Mouse (Mus musculus) midbrain, embryonic 15.5 days (tissue): ENCODE results near the gene Commd3. TPM values are rescaled to one million over a fixed set of nuclear protein-coding genes. Genes with fewer than 3 reads are reported as not detected.
A peak's percentile ranks its signal among the peaks of the same experiment; 100 is the strongest.

ENCODE experiments used
- ATAC-seq: fragments of 200-750 bp; cut with Nextera tagmentation; replicated peaks from 2 replicates; pipeline ENCODE4 v1.8.0; 2017; ENCODE audit warnings: moderate TSS enrichment
- H3K27ac ChIP-seq: fragments of 300-500 bp; sonication (generic); 2 replicates; pipeline ENCODE4 v1.5.1; 2015; ENCODE audit warnings: mild to moderate bottlenecking, inconsistent platforms
- H3K27me3 ChIP-seq: fragments of 300-500 bp; sonication (generic); replicated peaks from 2 replicates; pipeline ENCODE4 v1.6.1; 2015; ENCODE audit warnings: inconsistent platforms
- H3K36me3 ChIP-seq: fragments of 300-500 bp; sonication (generic); replicated peaks from 2 replicates; pipeline ENCODE4 v1.6.1; 2015; ENCODE audit warnings: inconsistent platforms
- H3K4me1 ChIP-seq: fragments of 300-500 bp; sonication (generic); 2 replicates; pipeline ENCODE4 v1.6.1; 2015; ENCODE audit warnings: inconsistent platforms
- H3K4me2 ChIP-seq: fragments of 300-500 bp; sonication (generic); 2 replicates; pipeline ENCODE4 v1.6.1; 2015; ENCODE audit warnings: inconsistent platforms, mild to moderate bottlenecking, moderate library complexity
- H3K4me3 ChIP-seq: fragments of 300-500 bp; sonication (generic); 2 replicates; pipeline ENCODE4 v1.5.1; 2015; ENCODE audit warnings: mild to moderate bottlenecking, inconsistent platforms
- H3K9ac ChIP-seq: fragments of 300-500 bp; sonication (generic); 2 replicates; pipeline ENCODE4 v1.6.1; 2015; ENCODE audit warnings: mild to moderate bottlenecking, inconsistent platforms
- H3K9me3 ChIP-seq: fragments of 300-500 bp; sonication (generic); 2 replicates; pipeline ENCODE4 v1.6.1; 2016; ENCODE audit warnings: inconsistent platforms
- WGBS: fragments of 180-500 bp; shearing (Covaris S2); methylation state at CpG from one replicate; pipeline ENCODE4 v1.1.7; 2015; ENCODE audit warnings: mixed read lengths; 5-methylcytosine and 5-hydroxymethylcytosine counted together
- polyA plus RNA-seq: library from polyadenylated mRNA; unstranded; fragments of >200 nt; fragmentation: Nextera tagmentation; extraction: Ambion mirVana; gene quantifications from 2 replicates; pipeline ENCODE4 v1.2.1, GENCODE M21; 2015

Commd3 gene
- polyA plus RNA-seq: 179 and 185 TPM in 2 replicates

DNA sequence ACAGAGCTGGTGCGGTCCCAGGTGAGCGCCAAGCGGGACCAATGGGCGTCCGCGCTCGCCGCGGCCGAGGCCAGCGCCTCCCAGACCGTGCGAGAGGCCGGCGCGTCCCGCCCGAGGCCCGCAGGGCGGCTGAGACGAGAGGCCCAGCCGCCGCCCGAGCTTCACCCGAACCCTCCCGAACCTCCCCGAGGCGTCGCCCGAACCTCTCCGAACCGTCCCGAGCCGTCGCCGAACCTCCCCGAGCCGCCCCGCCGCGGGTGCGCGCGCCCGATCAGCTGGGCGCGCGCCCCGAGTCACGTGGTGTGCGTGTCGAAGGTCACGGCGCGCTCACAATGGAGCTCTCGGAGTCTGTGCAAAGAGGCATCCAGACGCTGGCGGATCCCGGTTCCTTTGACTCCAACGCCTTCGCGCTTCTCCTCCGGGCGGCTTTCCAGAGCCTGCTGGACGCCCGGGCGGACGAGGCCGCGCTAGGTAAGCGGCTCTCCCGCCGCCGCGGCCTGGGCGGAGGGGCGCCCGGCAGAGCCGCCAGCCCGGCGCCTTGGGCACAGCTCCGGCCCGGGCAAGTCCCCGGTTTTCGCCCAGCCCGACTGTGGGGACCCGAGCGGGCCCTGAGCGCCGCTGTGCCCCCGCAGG lies at the start of gene Commd3:
TSS of gene Commd3 (plus strand) at position 252 of the 633 bp plus-strand sequence.
- 1% methylated on average over 90 of the region's 91 CpGs for WGBS
- Histone ChIP-seq H3K27me3 (peaks cover 15% of the 10 kb centered on the region), H3K36me3 (no peaks in the 10 kb centered on the region), H3K4me2 (peak within 1 kb of the TSS; percentile 75), H3K4me1 (peaks cover 22% of the 10 kb centered on the region), H3K4me3 (peak within 1 kb of the TSS; percentile 55), H3K27ac (peak within 1 kb of the TSS; percentile 92), H3K9ac (peak within 1 kb of the TSS; percentile 80), H3K9me3 (no peaks in the 10 kb centered on the region)
- peak; percentile 94 for ATAC-seq

DNA sequence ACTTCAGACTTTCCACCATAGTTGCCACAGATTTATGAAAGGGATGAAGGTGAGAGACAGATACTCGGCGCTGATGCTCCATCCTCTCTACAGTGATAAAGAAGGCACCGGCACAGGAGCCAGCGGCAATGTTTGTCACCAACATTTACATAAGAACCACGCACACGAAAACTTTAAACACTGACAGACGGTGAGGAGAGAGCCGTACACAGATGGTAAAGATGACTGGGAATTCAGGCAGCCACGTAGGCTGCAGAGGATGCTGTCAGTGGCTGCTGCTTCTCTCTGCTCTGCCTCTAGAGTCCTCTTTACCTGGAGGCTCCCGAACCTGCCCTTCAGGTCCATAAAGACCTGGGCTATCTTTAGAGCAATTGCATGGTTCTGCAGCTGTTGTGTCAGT lies 49.0 kb upstream of the Commd3 start:
- Histone ChIP-seq H3K4me3 (no peak overlapping the region), H3K4me1 (no peaks in the 10 kb centered on the region), H3K9me3 (no peaks in the 10 kb centered on the region), H3K27me3 (no peaks in the 10 kb centered on the region), H3K4me2 (no peak overlapping the region), H3K27ac (no peak overlapping the region), H3K9ac (no peak overlapping the region), H3K36me3 (no peaks in the 10 kb centered on the region)
- WGBS: 72% methylated on average over 10 of the region's 10 CpGs
- ATAC-seq: no peak

DNA sequence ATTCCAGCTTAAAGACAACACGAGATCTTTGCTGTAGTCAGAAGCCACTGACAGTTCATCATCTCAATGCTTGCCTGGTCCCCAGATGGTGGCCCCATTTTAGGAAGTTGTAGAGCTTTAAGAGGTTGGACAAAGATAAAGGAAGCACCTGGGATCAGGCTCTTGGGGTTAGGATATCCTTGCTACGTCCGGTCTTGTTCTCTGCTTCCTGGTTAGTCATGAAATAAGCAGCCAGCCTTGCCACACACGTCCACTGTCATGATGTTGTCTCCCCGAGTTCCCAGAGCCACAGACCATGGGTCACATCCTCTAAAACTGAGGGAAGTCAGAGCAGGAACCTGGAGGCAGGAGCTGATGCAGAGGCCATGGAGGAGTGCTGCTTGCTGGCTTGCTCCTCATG lies 41.6 kb upstream of the Commd3 start:
- H3K4me1 ChIP-seq: no peaks in the 10 kb centered on the region
- no peak overlapping the region for H3K4me3 ChIP-seq
- H3K27me3 ChIP-seq: no peaks in the 10 kb centered on the region
- no peaks in the 10 kb centered on the region for H3K36me3 ChIP-seq
- H3K9ac ChIP-seq: no peak overlapping the region
- no peak overlapping the region for H3K4me2 ChIP-seq
- WGBS: 82% methylated on average over 5 of the region's 5 CpGs
- ATAC-seq: no peak
- no peaks in the 10 kb centered on the region for H3K9me3 ChIP-seq
- no peak overlapping the region for H3K27ac ChIP-seq

DNA sequence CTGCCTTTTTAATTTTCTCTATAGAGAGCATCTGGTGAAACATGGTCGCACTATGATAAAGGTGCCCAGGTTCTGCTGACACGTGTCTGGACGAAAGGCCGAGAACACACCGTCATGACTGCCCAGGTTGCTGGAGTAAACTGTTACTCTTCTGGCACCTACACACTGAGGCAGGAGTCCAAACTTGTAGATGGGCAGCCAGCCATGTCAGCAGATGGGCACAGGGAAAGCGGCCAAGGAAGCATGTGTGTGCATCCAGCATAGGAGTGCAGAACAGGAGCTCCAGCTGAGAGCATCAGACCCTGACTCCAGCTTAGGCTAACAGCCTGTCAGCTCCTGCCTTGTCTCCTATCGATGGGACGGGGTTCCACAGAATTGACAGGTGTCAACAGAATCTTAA lies 37.1 kb upstream of the Commd3 start:
- peak; percentile 54; the same call in 1 of the 2 replicates for ATAC-seq
- WGBS: 84% methylated on average over 8 of the region's 8 CpGs
- Histone ChIP-seq H3K4me1 (no peaks in the 10 kb centered on the region), H3K36me3 (no peaks in the 10 kb centered on the region), H3K27ac (no peak overlapping the region), H3K4me3 (no peak overlapping the region), H3K9ac (no peak overlapping the region), H3K4me2 (no peak overlapping the region), H3K9me3 (no peaks in the 10 kb centered on the region), H3K27me3 (no peaks in the 10 kb centered on the region)

DNA sequence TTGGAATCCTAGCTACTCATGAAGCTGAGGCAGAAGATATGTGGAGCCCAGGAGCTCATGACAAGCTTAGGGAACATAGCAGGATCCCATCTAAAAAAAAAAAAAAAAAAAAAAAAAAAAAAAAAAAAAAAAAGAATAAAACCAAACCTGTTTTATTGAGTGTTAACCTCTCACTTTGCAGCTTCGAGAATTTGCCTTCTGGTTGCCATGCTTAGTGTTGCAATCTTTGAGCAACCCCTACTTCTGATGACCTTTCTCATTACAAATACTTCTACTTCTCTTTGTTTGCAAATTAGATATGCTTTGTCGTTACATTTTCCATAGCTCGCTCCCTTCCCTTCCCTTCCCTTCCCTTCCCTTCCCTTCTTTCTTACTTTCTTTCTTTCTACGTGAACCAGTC lies 23.6 kb upstream of the Commd3 start:
- no peak overlapping the region for H3K4me3 ChIP-seq
- H3K27ac ChIP-seq: no peak overlapping the region
- 84% methylated on average over 4 of the region's 4 CpGs for WGBS
- ATAC-seq: no peak
- no peaks in the 10 kb centered on the region for H3K27me3 ChIP-seq
- H3K4me2 ChIP-seq: no peak overlapping the region
- H3K4me1 ChIP-seq: no peaks in the 10 kb centered on the region
- H3K9me3 ChIP-seq: no peaks in the 10 kb centered on the region
- no peaks in the 10 kb centered on the region for H3K36me3 ChIP-seq
- no peak overlapping the region for H3K9ac ChIP-seq

DNA sequence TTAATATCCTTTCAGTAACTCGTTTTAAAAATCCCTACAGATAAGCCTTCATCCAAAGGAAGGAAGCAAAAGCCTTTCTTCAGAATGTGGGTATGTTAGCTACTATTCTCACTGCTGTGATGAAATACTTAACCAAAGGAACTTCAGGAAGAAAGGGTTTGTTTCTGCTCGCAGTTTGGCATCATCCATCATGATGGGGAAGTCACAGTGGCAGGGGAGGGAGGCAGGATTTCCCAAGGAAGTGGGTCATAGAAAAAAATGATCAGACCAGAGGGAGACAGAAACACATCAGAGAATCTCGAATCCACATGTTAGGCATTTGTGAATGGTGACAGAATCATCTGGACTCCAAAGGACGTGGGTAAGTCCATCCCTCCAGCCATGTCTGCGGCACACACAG lies 17.4 kb upstream of the Commd3 start:
- no peak overlapping the region for H3K4me2 ChIP-seq
- no peaks in the 10 kb centered on the region for H3K9me3 ChIP-seq
- 72% methylated on average over 5 of the region's 5 CpGs for WGBS
- no peak for ATAC-seq
- no peak overlapping the region for H3K9ac ChIP-seq
- no peak overlapping the region for H3K27ac ChIP-seq
- no peak overlapping the region for H3K4me3 ChIP-seq
- H3K27me3 ChIP-seq: no peaks in the 10 kb centered on the region
- no peaks in the 10 kb centered on the region for H3K4me1 ChIP-seq
- H3K36me3 ChIP-seq: no peaks in the 10 kb centered on the region

DNA sequence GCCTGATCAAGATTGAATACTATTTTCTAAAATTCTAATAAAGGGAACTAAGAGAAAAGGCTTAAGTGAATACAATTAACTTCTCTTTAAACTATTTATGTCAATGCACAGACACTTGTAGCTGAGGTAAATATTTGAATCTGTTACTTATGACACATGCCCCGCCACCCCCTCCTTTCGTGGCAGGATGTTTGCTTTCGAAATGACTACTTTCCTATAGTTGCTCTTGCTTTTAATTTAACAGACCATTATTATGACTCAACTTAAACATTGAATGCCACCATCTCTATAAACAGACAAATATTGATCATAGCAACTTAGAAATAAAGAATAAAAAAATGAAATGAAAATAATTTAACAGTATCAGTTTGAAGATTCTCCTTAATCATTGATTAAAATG lies 8.2 kb upstream of the Commd3 start:
- H3K27ac ChIP-seq: no peak overlapping the region
- no peak for ATAC-seq
- no peaks in the 10 kb centered on the region for H3K4me1 ChIP-seq
- no peaks in the 10 kb centered on the region for H3K36me3 ChIP-seq
- peaks cover 5% of the 10 kb centered on the region for H3K27me3 ChIP-seq
- H3K9ac ChIP-seq: no peak overlapping the region
- H3K4me3 ChIP-seq: no peak overlapping the region
- H3K4me2 ChIP-seq: no peak overlapping the region
- 92% methylated on average over 3 of the region's 3 CpGs for WGBS
- H3K9me3 ChIP-seq: no peaks in the 10 kb centered on the region

DNA sequence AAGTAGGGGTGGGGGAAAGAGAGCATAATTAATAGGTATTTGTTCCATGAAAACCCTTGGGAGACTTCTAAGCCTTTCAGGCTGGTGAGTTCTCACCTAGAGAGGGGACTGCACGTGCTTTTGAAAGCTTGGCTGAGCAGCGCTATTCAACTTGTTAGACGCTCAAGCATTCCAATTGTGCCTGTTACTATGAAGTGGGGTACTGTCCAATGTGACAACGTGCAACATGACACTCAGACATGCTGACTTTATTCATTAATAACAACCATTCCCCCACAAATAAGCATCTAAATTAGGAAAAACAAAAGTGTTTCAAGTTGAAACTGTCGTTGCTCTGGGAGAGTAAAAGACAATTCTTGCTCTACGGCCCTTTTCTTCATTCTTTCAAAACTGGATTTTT lies 1.1 kb upstream of the Commd3 start:
- H3K36me3 ChIP-seq: no peaks in the 10 kb centered on the region
- peaks cover 15% of the 10 kb centered on the region for H3K27me3 ChIP-seq
- WGBS: 7% methylated on average over 6 of the region's 6 CpGs
- H3K4me2 ChIP-seq: no peak overlapping the region
- H3K9ac ChIP-seq: no peak overlapping the region
- no peaks in the 10 kb centered on the region for H3K9me3 ChIP-seq
- ATAC-seq: no peak
- H3K4me3 ChIP-seq: no peak overlapping the region
- no peak overlapping the region for H3K27ac ChIP-seq
- peaks cover 21% of the 10 kb centered on the region for H3K4me1 ChIP-seq

DNA sequence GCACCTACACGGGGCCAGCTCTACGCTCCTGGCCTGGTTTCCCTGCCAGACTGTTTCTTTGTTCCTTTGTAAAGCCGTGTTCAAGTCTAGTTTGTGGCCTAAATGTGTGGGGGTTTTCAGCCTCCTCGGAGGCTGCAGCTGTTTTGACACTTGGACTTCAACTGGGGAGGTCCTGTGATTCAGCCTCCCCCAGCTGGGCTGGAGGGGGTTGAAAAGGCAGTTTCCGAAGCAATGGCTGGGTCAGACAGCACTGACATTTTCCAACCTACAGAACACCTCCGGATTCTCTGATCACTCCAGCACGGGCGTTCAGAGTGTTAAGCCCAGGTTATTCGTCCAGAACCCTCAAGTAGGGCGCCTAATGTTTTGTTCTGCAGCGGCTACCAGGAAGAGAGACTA lies 581 bp downstream of the Commd3 start:
- no peaks in the 10 kb centered on the region for H3K9me3 ChIP-seq
- peaks cover 15% of the 10 kb centered on the region; the same call in 1 of the 2 replicates for H3K27me3 ChIP-seq
- WGBS: 2% methylated on average over 11 of the region's 11 CpGs
- H3K4me1 ChIP-seq: peaks cover 22% of the 10 kb centered on the region
- H3K4me3 ChIP-seq: peak overlapping the region; percentile 55
- H3K27ac ChIP-seq: peak overlapping the region; percentile 92
- ATAC-seq: no peak; the same call in 1 of the 2 replicates
- peak overlapping the region; percentile 75 for H3K4me2 ChIP-seq
- peak overlapping the region; percentile 80 for H3K9ac ChIP-seq
- no peaks in the 10 kb centered on the region for H3K36me3 ChIP-seq

DNA sequence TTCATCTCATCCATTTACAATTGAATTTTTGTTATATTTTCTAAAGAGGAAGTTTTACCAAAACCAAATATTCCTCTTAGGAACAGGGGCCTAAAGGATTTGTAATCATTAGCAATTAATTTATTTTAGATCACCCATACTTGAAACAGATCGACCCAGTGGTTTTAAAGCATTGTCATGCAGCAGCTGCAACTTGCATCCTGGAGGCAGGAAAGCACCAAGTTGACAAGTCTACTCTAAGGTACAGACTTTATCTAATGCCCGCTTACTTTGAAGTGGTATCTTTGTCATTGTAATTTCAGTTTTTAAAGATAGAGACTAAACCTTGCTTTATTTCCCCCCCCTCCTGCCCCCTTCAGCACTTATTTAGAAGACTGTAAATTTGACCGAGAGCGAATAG lies 1.6 kb downstream of the Commd3 start:
- H3K4me2 ChIP-seq: no peak overlapping the region
- H3K4me1 ChIP-seq: peaks cover 30% of the 10 kb centered on the region
- H3K9me3 ChIP-seq: no peaks in the 10 kb centered on the region
- no peak overlapping the region for H3K4me3 ChIP-seq
- no peak overlapping the region for H3K27ac ChIP-seq
- WGBS: 58% methylated on average over 4 of the region's 4 CpGs
- no peak for ATAC-seq
- no peak overlapping the region for H3K9ac ChIP-seq
- no peaks in the 10 kb centered on the region for H3K36me3 ChIP-seq
- peaks cover 10% of the 10 kb centered on the region; the same call in 1 of the 2 replicates for H3K27me3 ChIP-seq

DNA sequence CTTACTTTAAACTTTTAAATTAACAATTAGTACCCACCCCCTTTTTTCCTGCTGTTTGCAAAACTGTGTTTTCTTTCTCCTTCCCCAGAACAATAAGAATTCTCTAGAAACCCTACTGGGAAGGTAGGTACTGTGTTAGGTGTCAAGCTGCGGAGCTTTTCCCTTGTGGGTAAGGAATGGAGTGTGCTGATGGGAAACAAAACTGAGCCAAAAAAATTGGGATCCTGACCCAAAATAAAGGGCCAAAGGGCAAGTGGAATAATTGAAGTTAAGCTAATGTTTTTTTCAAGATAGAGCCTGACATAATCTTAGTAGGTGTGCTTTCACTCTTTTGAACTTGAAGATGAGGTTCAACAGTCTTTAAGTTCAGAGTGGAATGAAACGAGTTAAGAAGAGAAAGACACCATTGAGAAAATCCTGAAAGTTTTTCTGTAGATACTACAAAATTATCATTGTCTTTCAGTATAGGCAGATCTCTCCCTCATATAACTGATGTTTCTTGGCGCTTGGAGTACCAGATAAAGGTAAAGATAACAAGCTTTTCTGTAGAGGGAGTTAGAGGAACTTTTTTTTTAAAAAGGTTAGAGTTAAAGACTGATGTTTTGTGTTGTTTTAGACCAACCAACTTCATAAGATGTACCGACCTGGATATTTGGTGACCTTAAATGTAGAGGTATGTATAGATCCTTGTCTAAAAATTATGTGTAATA lies 2.2 kb downstream of the Commd3 start:
- 66% methylated on average over 4 of the region's 4 CpGs for WGBS
- Histone ChIP-seq H3K4me2 (no peak overlapping the region), H3K4me1 (peaks cover 34% of the 10 kb centered on the region), H3K27me3 (peaks cover 14% of the 10 kb centered on the region; the same call in 1 of the 2 replicates), H3K9me3 (no peaks in the 10 kb centered on the region), H3K27ac (no peak overlapping the region), H3K4me3 (no peak overlapping the region), H3K36me3 (no peaks in the 10 kb centered on the region), H3K9ac (no peak overlapping the region)
- no peak for ATAC-seq

DNA sequence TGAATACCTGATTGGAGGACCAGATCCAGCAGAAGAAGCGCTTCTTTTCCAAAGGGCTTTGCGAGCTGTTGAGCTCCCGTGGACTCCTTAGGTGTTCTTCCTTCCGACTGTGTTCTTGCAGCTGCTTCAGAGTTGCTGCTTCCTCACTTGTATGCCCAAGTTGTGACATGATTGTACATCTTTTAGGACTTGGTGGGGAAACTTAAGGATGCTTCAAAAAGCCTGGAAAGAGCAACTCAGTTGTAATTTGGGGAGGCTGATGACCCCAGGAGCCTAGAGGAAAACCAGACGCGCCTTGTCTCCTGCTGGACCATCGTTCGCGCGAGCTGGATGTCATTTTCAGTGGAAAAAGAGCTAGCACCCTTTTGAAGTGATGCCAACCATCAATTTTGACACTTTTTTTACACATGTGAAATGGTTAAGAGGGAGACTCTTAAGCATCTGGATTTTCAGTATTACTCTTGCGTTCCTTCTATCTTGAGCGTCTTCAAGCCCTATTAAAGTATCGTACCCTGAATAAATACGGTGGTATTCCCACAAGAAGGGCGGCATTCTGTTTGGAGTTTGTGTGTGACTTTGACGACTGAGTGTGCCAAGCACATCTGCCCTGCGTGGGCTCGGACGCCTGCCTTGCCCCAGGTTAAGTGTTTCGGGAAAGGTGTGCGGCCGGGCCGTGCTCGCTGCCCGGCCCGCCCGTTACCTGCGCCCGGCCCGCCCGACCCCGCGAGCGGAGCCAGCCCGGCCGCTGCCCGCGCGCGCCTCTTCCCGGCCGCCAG lies 3.7 kb downstream of the Commd3 start:
- Histone ChIP-seq H3K9ac (peak overlapping the region; percentile 97), H3K4me2 (peak overlapping the region; percentile 76), H3K4me1 (peaks cover 40% of the 10 kb centered on the region), H3K27me3 (peaks cover 29% of the 10 kb centered on the region), H3K9me3 (no peaks in the 10 kb centered on the region), H3K27ac (peak overlapping the region; percentile 98), H3K36me3 (no peaks in the 10 kb centered on the region), H3K4me3 (peak overlapping the region; percentile 68)
- ATAC-seq: no peak
- WGBS: 8% methylated on average over 37 of the region's 42 CpGs
